Mouse (Mus musculus) E14TG2a.4 (cell line): Measurements from ENCODE around the gene Hdhd5.

Experiments
- H3K27me3 ChIP-seq: 2 replicates; pipeline ENCODE4 v1.6.1; 2014; ENCODE audit warnings: low read length, control low read depth; ENCODE audit not compliant: insufficient read depth
- H3K36me3 ChIP-seq: 2 replicates; pipeline ENCODE4 v1.6.1; 2014; ENCODE audit warnings: low read length, control low read depth; ENCODE audit not compliant: insufficient read depth
- H3K4me1 ChIP-seq: replicated peaks from 2 replicates; pipeline ENCODE4 v1.6.1; 2014; ENCODE audit warnings: low read depth, low read length, control low read depth
- H3K4me3 ChIP-seq: replicated peaks from 2 replicates; pipeline ENCODE4 v1.5.1; 2014; ENCODE audit warnings: mild to moderate bottlenecking, low read length
- H3K9me3 ChIP-seq: 2 replicates; pipeline ENCODE4 v1.6.1; 2014; ENCODE audit warnings: low read length, control low read depth
- CTCF ChIP-seq: conservative IDR thresholded peaks from 2 replicates; pipeline ENCODE4 v1.5.1; 2014; ENCODE audit warnings: low read length
- NANOG ChIP-seq: IDR thresholded peaks from 2 replicates; pipeline ENCODE4 v1.6.1; 2014; ENCODE audit warnings: borderline replicate concordance, low read length, mixed read lengths
- POU5F1 ChIP-seq: IDR thresholded peaks from 2 replicates; pipeline ENCODE4 v1.6.1; 2014; ENCODE audit warnings: low read length, borderline replicate concordance

Hdhd5 gene

DNA sequence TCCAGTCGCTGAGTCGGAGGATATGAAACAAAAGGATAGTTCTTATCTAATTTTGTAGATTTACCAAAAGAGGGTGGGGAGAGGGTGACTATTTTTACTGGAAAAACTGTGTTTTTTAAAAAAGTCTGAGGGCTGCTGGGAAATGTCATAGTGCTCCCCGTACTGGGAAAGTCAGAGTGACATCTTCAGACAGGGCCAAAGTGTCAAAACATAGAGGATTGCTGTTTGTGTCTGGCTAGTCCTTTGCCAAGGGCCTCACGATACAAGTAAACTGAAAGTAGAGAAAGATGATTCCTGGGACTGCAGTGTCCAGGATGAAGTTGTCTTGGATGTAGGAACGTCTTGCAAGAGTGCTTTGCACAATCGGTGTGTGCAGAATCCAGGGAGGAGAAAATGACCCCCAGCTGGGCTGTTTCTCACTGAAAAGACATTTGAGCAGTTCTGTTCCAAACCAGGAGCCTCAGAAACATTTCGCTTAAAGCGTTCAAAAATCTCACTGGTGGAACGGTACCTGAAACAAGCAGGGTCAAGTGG lies 66.6 kb downstream of the Hdhd5 start:
- TF ChIP-seq CTCF, result no peak
- TF ChIP-seq POU5F1, result no peak
- no peak for TF ChIP-seq NANOG
- peaks cover 18% of the 10 kb centered on the region for H3K4me1 ChIP-seq
- no peaks in the 10 kb centered on the region for H3K36me3 ChIP-seq
- peaks cover 18% of the 10 kb centered on the region; the same call in 1 of the 2 replicates for H3K9me3 ChIP-seq
- 0 out of 2 replicates have a peak overlapping the region, but pooled peaks have one; percentile 88 for H3K4me3 ChIP-seq
- H3K27me3 ChIP-seq, result peaks cover 28% of the 10 kb centered on the region

DNA sequence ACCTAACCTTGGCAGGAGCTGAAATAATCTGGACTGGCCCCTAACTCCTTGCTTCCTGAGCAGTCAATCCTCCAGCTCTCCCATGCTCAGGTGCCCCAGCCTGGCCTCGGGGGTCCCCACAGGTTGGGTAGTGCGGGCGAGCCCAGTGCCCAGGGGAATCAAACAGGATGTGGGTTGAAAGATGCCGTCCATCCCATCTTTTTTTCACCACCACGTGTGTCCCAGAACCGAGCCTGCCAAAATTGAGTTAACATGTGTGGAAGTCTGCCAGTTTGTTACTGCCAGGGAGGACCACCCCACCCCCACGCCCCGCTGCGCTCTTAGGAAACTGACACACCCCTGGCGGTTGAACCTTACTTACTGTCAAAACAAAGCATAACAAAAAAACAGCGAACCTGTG lies 67.2 kb downstream of the Hdhd5 start:
- TF ChIP-seq NANOG, result no peak
- TF ChIP-seq CTCF, result no peak
- no peak for TF ChIP-seq POU5F1
- Histone ChIP-seq H3K4me1 (peaks cover 18% of the 10 kb centered on the region), H3K36me3 (no peaks in the 10 kb centered on the region), H3K27me3 (peaks cover 28% of the 10 kb centered on the region), H3K9me3 (peaks cover 18% of the 10 kb centered on the region; the same call in 1 of the 2 replicates), H3K4me3 (peak overlapping the region; percentile 88)

DNA sequence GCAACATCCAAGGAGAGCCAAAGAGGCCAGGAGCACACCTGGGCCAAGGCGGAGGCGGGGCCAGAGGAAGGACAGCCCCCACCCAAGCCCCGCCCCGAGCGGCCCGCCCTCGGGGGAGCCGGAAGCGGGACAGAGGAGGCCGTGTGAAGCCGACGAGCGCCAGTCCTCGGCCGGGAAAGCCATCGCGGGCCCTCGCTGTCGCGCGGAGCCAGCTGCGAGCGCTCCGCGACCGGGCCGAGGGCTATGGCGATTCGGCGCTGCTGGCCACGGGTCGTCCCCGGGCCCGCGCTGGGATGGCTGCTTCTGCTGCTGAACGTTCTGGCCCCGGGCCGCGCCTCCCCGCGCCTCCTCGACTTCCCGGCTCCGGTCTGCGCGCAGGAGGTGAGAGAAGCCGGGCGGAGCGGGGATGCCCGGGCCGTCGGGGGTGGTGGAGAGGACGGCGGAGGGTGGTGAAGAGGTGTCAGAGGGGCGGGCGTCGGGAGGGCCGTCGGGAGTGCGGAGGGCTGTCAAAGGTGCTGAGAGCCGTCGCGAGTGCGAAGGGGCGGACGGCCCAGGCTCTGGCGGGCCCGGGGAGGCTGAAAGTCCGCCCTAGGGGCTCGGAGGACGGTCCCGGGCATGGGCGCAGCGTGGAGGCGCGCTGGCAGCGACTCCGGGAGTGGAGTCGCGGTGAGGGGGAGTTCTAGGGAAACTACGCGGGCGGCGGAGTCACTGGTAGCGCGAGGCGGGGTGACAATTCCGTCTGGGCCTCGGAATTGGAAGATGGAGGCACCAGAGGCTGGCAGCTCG lies 67.8 kb downstream of the Hdhd5 start, which contains the start of gene Il17ra:
Gene Il17ra, plus strand, starts transcription at position 162 of the 786 bp plus-strand sequence.
- peaks cover 18% of the 10 kb centered on the region; the same call in 1 of the 2 replicates for H3K9me3 ChIP-seq
- TF ChIP-seq NANOG, result no peak
- no peak for TF ChIP-seq CTCF
- no peak for TF ChIP-seq POU5F1

DNA sequence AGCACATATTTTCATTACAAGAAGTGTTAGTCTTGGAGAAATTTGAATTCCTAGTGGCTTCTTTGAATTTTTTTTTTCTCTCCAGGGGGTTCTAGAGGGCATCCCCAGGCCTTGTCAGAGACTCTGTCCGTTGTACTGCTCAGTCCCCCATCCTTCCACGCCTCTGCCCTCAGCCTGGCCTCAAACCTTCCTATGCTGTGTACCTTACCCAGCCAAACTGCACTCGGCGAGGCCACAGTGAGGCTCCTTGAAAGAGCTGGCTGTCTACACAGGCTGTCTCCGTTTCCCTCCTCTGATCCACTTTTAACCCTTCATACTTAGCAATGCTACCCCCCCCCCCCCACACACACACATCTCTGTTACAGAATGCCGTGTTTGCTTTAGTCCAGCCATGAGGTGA lies 68.9 kb downstream of the Hdhd5 start:
- Histone ChIP-seq H3K4me3 (no peak overlapping the region), H3K9me3 (peaks cover 18% of the 10 kb centered on the region; the same call in 1 of the 2 replicates), H3K36me3 (no peaks in the 10 kb centered on the region), H3K4me1 (peaks cover 18% of the 10 kb centered on the region), H3K27me3 (peaks cover 28% of the 10 kb centered on the region)
- TF ChIP-seq CTCF, result no peak
- no peak for TF ChIP-seq NANOG
- TF ChIP-seq POU5F1, result no peak

More for the DNA sequence above, 67.8 kb downstream of the Hdhd5 start, which contains the start of gene Il17ra:
- Histone ChIP-seq H3K4me1 (peaks cover 18% of the 10 kb centered on the region), H3K4me3 (peak within 1 kb of the TSS; percentile 88), H3K27me3 (peaks cover 28% of the 10 kb centered on the region), H3K36me3 (no peaks in the 10 kb centered on the region)

DNA sequence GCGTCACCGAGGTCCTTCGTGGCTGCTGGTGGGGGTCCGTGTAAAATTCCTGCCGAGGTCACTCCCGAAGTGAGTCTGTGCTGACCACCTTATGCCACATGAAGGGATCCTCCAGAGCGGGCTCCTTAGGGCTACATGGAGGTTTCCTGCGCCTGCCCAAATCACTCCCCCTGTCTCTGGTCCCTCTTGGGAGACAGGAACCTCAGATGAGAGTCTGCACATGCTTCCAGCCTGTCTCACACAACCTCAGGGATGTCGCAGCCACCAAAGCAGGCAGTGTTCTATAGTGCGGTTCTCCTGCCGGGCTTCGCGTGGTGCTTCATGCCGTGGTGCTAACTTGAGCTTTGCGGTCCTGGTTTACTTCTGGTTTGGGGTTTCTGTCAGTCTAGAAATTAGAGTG lies 69.9 kb downstream of the Hdhd5 start:
- H3K9me3 ChIP-seq, result peaks cover 18% of the 10 kb centered on the region; the same call in 1 of the 2 replicates
- H3K27me3 ChIP-seq, result peaks cover 28% of the 10 kb centered on the region
- H3K4me3 ChIP-seq, result 0 out of 2 replicates have a peak overlapping the region, but pooled peaks have one; percentile 17
- peaks cover 18% of the 10 kb centered on the region for H3K4me1 ChIP-seq
- TF ChIP-seq POU5F1 (no peak), CTCF (no peak), NANOG (no peak)
- H3K36me3 ChIP-seq, result no peaks in the 10 kb centered on the region
